25 mouse cellular contexts compared by ENCODE assay signal in genomic region chr3:21403551-21403950, GRCm38 (mm10).
A peak's percentile ranks its signal among the peaks of the same experiment; 100 is the strongest.
DNase-seq lines count a peak whose midpoint lies in the region; ATAC-seq lines count a peak whose summit lies in the region.
"Had no signal": no experiment of that assay in that cellular context is flagged by ENCODE, and none has a peak within 500 bp of the region (broad histone marks: within the 10 kb centered on the region; RNA-seq: fewer than 3 reads in every experiment).

No protein-coding gene starts in this region.

- H3K36me3 ChIP-seq in heart, embryonic 15.5 days, result no peaks in the 10 kb centered on the region
- no peaks in the 10 kb centered on the region for H3K36me3 ChIP-seq in midbrain, embryonic 11.5 days (ENCODE audit: control insufficient read depth, insufficient read depth, low read length)
- H3K36me3 ChIP-seq in midbrain, embryonic 16.5 days (ENCODE audit: control insufficient read depth, insufficient read depth, low read length), result no peaks in the 10 kb centered on the region
- H3K36me3 ChIP-seq: forebrain, embryonic 10.5 days; hindbrain, embryonic 13.5 days; limb, embryonic 13.5 days; liver, embryonic 13.5 days; neural tube, embryonic 12.5 days had no signal

- H3K9me3 ChIP-seq in heart, embryonic 15.5 days (replicated peaks), result no peaks in the 10 kb centered on the region
- no peaks in the 10 kb centered on the region for H3K9me3 ChIP-seq in midbrain, embryonic 11.5 days (ENCODE audit: control insufficient read depth, low read length)
- no peaks in the 10 kb centered on the region for H3K9me3 ChIP-seq in midbrain, embryonic 16.5 days (replicated peaks; ENCODE audit: control insufficient read depth, low read length, poor library complexity, severe bottlenecking)
- H3K9me3 ChIP-seq: forebrain, embryonic 10.5 days; hindbrain, embryonic 13.5 days; limb, embryonic 13.5 days; liver, embryonic 13.5 days; megakaryocyte, embryonic 14.5 days; neural tube, embryonic 12.5 days had no signal

- H3K9ac ChIP-seq in heart, embryonic 15.5 days, result no peak overlapping the region
- no peak overlapping the region for H3K9ac ChIP-seq in midbrain, embryonic 11.5 days (ENCODE audit: low read length)
- H3K9ac ChIP-seq in midbrain, embryonic 16.5 days (ENCODE audit: low read depth, low read length), result no peak overlapping the region
- H3K9ac ChIP-seq: hindbrain, embryonic 13.5 days; limb, embryonic 13.5 days; liver, embryonic 13.5 days; neural tube, embryonic 12.5 days had no signal

- H3K4me2 ChIP-seq in heart, embryonic 15.5 days, result no peak overlapping the region
- H3K4me2 ChIP-seq in midbrain, embryonic 11.5 days, result no peak overlapping the region
- H3K4me2 ChIP-seq in midbrain, embryonic 16.5 days (ENCODE audit: low read length), result no peak overlapping the region
- H3K4me2 ChIP-seq: hindbrain, embryonic 13.5 days; limb, embryonic 13.5 days; liver, embryonic 13.5 days; neural tube, embryonic 12.5 days had no signal

- ATAC-seq in frontal cortex, adult (ENCODE audit: low TSS enrichment), result 0 out of 2 replicates have a peak, but pooled peaks have one; percentile 27
- peak; percentile 80 for ATAC-seq in heart, embryonic 15.5 days (replicated peaks; ENCODE audit: insufficient number of reproducible peaks, insufficient read depth, low FRiP score, low read depth)
- no peak for ATAC-seq in midbrain, embryonic 11.5 days (ENCODE audit: low FRiP score)
- no peak for ATAC-seq in midbrain, embryonic 16.5 days

- peaks cover 11% of the 10 kb centered on the region for H3K4me1 ChIP-seq in heart, embryonic 15.5 days (replicated peaks)
- H3K4me1 ChIP-seq in midbrain, embryonic 11.5 days (ENCODE audit: control insufficient read depth, insufficient read depth, low read length), result no peaks in the 10 kb centered on the region
- H3K4me1 ChIP-seq in midbrain, embryonic 16.5 days (ENCODE audit: control insufficient read depth, insufficient read depth, low read length), result no peaks in the 10 kb centered on the region
- H3K4me1 ChIP-seq: forebrain, embryonic 10.5 days; hindbrain, embryonic 13.5 days; limb, embryonic 13.5 days; liver, embryonic 13.5 days; megakaryocyte, embryonic 14.5 days; neural tube, embryonic 12.5 days had no signal

- no peak for DNase-seq in frontal cortex, postnatal 25 days (ENCODE audit: low spot score in 2 of 2)
- no peak for DNase-seq in heart, adult 9 months (ENCODE audit: low spot score in 2 of 2)
- peak; percentile 56 for DNase-seq in midbrain, embryonic 11.5 days (ENCODE audit: low spot score, missing footprints)
- no peak for DNase-seq in urinary bladder, adult 18-20 months (ENCODE audit: low spot score in 2 of 2)
- DNase-seq in spleen, postnatal 4 days (ENCODE audit: low spot score in 2 of 2), result no peak
- DNase-seq: adrenal gland, postnatal 10 days; cerebellum, adult 18-20 months; cerebellum, postnatal 14 days; gastrocnemius, adult 2 months; kidney, adult 9 months; kidney, postnatal 14 days; liver, embryonic 13.5 days; lung, adult 2 months; midbrain, embryonic 14.5 days; right cerebral cortex, postnatal 14 days; thymus, adult 18-20 months; thymus, postnatal 4 days had no signal

- H3K4me3 ChIP-seq in heart, embryonic 15.5 days, result no peak overlapping the region
- no peak overlapping the region for H3K4me3 ChIP-seq in midbrain, embryonic 11.5 days (ENCODE audit: low read depth, low read length)
- H3K4me3 ChIP-seq in midbrain, embryonic 16.5 days (ENCODE audit: low read depth, low read length), result no peak overlapping the region
- H3K4me3 ChIP-seq: forebrain, embryonic 10.5 days; gastrocnemius, adult 2 months; hindbrain, embryonic 13.5 days; limb, embryonic 13.5 days; liver, embryonic 13.5 days; megakaryocyte, embryonic 14.5 days; neural tube, embryonic 12.5 days had no signal

- 30% methylated on average over 2 of the region's 2 CpGs for WGBS in heart, embryonic 15.5 days
- 92% methylated on average over 2 of the region's 2 CpGs for WGBS in midbrain, embryonic 11.5 days
- 94% methylated on average over 2 of the region's 2 CpGs for WGBS in midbrain, embryonic 16.5 days

- H3K27me3 ChIP-seq in heart, embryonic 15.5 days, result no peaks in the 10 kb centered on the region
- H3K27me3 ChIP-seq in midbrain, embryonic 11.5 days (ENCODE audit: control insufficient read depth, insufficient read depth, low read length), result no peaks in the 10 kb centered on the region
- H3K27me3 ChIP-seq in midbrain, embryonic 16.5 days (ENCODE audit: control insufficient read depth, insufficient read depth, low read depth, low read length), result no peaks in the 10 kb centered on the region
- H3K27me3 ChIP-seq: hindbrain, embryonic 13.5 days; limb, embryonic 13.5 days; liver, embryonic 13.5 days; megakaryocyte, embryonic 14.5 days; neural tube, embryonic 12.5 days had no signal

- H3K27ac ChIP-seq in heart, embryonic 15.5 days, result peak overlapping the region; percentile 51
- no peak overlapping the region for H3K27ac ChIP-seq in midbrain, embryonic 11.5 days (ENCODE audit: low read depth, low read length)
- no peak overlapping the region for H3K27ac ChIP-seq in midbrain, embryonic 16.5 days (ENCODE audit: low read length)
- H3K27ac ChIP-seq: forebrain, embryonic 10.5 days; gastrocnemius, adult 2 months; hindbrain, embryonic 13.5 days; limb, embryonic 13.5 days; liver, embryonic 13.5 days; neural tube, embryonic 12.5 days had no signal

Comparison
In these comparisons a context has a peak if more than half of its experiments do, and no peak if none do; other contexts are left out.
1. ATAC-seq: peak in frontal cortex, adult (single experiment) and heart, embryonic 15.5 days (single experiment); none in midbrain, embryonic 11.5 days (single experiment) and midbrain, embryonic 16.5 days (single experiment).